Mouse (Mus musculus): ENCODE data around the gene Sytl4. TPM values are rescaled to one million over a fixed set of nuclear protein-coding genes. Genes with fewer than 3 reads are reported as not detected.

Gene Sytl4
- polyA plus RNA-seq, 1 experiment from 2014 or later: 1.0 TPM

- Histone ChIP-seq H3K4me1 (ENCODE audit: control insufficient read depth, insufficient read depth, low read depth, low read length) (no peaks in the 10 kb centered on the region), H3K9ac (ENCODE audit: low read depth, low read length) (no peak overlapping the region), H3K27ac (ENCODE audit: low read depth, low read length) (no peak overlapping the region), H3K9me3 (ENCODE audit: control insufficient read depth, low read length) (no peaks in the 10 kb centered on the region), H3K4me3 (ENCODE audit: low read length) (no peak overlapping the region), H3K36me3 (ENCODE audit: control insufficient read depth, insufficient read depth, low read length) (no peaks in the 10 kb centered on the region), H3K4me2 (ENCODE audit: low read length) (no peak overlapping the region), H3K27me3 (replicated peaks; ENCODE audit: control insufficient read depth, insufficient read depth, low read length) (no peaks in the 10 kb centered on the region)
- no peak for ATAC-seq
- 86% methylated on average over 4 of the region's 4 CpGs for WGBS
These were observed 44.9 kb downstream of the Sytl4 start for GRCm38 (mm10) chrX:133936605-133937225.

DNA sequence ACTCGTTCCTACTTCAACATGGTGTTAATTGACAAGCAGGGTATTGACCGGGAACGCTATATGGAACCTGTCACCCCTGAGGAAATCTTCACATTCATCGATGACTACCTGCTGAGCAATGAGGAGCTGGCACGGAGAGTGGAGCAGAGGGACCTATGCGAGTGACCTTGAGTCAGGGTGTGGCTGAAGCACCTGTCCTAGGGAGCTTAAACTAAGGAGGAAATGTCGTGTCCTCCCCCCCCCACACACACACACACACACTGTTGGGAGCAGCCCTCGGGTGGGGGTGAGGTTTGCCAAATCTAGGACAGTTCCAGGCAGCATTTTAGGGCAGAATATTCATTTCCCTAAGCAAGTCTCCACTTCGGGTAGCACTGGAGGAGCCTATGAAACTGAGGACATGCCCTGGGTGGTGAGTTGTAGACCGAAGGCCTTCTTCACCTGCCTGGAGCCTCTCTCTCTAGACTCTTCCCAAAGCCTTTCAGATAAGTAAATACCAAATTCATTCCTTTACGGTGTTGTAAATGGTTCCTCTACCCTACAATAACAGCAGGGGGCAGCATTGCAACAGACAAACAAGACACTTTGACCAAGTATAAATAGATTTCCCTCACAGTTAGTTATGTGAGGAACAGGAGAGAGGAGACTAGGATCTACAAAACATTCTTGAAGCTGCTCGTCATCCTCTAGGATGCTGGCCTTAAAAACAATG lies 50.2 kb downstream of the Sytl4 start:
- H3K9ac ChIP-seq (ENCODE audit: low read depth, low read length): no peak overlapping the region
- no peaks in the 10 kb centered on the region for H3K4me1 ChIP-seq (ENCODE audit: control insufficient read depth, insufficient read depth, low read depth, low read length)
- H3K27ac ChIP-seq (ENCODE audit: low read depth, low read length): no peak overlapping the region
- H3K4me3 ChIP-seq (ENCODE audit: low read length): no peak overlapping the region
- H3K9me3 ChIP-seq (ENCODE audit: control insufficient read depth, low read length): no peaks in the 10 kb centered on the region
- H3K36me3 ChIP-seq (ENCODE audit: control insufficient read depth, insufficient read depth, low read length): no peaks in the 10 kb centered on the region
- no peak for ATAC-seq
- 70% methylated on average over 11 of the region's 12 CpGs for WGBS
- no peak overlapping the region for H3K4me2 ChIP-seq (ENCODE audit: low read length)
- no peaks in the 10 kb centered on the region for H3K27me3 ChIP-seq (replicated peaks; ENCODE audit: control insufficient read depth, insufficient read depth, low read length)

- Histone ChIP-seq H3K9ac (ENCODE audit: low read depth, low read length) (no peak overlapping the region), H3K36me3 (ENCODE audit: control insufficient read depth, insufficient read depth, low read length) (no peaks in the 10 kb centered on the region), H3K27me3 (replicated peaks; ENCODE audit: control insufficient read depth, insufficient read depth, low read length) (no peaks in the 10 kb centered on the region), H3K4me2 (ENCODE audit: low read length) (no peak overlapping the region), H3K4me1 (ENCODE audit: control insufficient read depth, insufficient read depth, low read depth, low read length) (no peaks in the 10 kb centered on the region), H3K27ac (ENCODE audit: low read depth, low read length) (no peak overlapping the region), H3K9me3 (ENCODE audit: control insufficient read depth, low read length) (no peaks in the 10 kb centered on the region), H3K4me3 (ENCODE audit: low read length) (no peak overlapping the region)
- WGBS: 82% methylated on average over 5 of the region's 5 CpGs
- no peak for ATAC-seq
These were observed 54.9 kb downstream of the Sytl4 start for GRCm38 (mm10) chrX:133926760-133927159.

- WGBS: 77% methylated on average over 4 of the region's 4 CpGs
- ATAC-seq: no peak
- no peaks in the 10 kb centered on the region for H3K9me3 ChIP-seq (ENCODE audit: control insufficient read depth, low read length)
- H3K27me3 ChIP-seq (replicated peaks; ENCODE audit: control insufficient read depth, insufficient read depth, low read length): no peaks in the 10 kb centered on the region
- no peaks in the 10 kb centered on the region for H3K36me3 ChIP-seq (ENCODE audit: control insufficient read depth, insufficient read depth, low read length)
- H3K4me3 ChIP-seq (ENCODE audit: low read length): no peak overlapping the region
- no peak overlapping the region for H3K4me2 ChIP-seq (ENCODE audit: low read length)
- no peak overlapping the region for H3K9ac ChIP-seq (ENCODE audit: low read depth, low read length)
- no peak overlapping the region for H3K27ac ChIP-seq (ENCODE audit: low read depth, low read length)
- no peaks in the 10 kb centered on the region for H3K4me1 ChIP-seq (ENCODE audit: control insufficient read depth, insufficient read depth, low read depth, low read length)
These were observed 60.4 kb downstream of the Sytl4 start for GRCm38 (mm10) chrX:133921187-133921586.

DNA sequence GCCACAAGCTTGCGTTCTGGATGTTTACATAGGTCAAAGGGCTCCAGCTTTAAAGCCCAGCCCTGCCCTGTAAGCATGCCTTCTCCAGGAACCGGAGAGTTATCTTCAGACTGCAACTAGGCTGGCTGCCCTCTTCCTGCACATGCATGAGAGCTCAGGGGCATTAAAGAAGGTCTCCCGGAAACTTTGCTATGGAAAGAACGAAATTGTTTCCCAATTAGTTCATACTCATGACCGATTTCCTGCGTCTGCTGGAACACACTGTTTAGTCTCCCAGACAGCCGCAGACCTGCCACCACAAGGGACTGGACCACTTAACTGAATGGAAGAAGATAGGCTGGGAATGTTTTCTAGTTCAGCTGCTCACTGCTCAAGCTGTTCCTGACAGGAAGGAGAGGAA lies 67.4 kb downstream of the Sytl4 start:
- WGBS: 69% methylated on average over 7 of the region's 7 CpGs
- H3K9me3 ChIP-seq (ENCODE audit: control insufficient read depth, low read length): no peaks in the 10 kb centered on the region
- no peak for ATAC-seq

DNA sequence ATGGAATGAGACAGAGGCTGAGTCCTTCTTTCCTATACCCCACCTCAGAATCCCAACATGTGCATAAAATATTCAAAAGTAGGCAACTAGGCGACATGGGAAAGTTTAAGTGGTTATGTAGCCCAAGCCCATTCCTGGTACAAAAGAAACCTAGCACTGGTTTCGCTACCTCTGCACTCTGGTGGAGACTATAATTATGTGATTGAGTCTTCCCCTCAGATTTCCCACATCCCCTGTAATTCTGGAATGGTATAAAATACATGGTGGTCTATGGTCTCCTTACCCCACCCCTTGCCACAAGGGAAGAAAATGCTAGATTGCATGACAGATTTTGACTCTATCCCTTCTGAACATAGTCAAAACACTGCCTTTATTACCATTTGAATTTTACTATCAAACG lies 68.6 kb downstream of the Sytl4 start:
- Histone ChIP-seq H3K9me3 (ENCODE audit: control insufficient read depth, low read length) (no peaks in the 10 kb centered on the region), H3K4me3 (ENCODE audit: low read length) (no peak overlapping the region), H3K4me2 (ENCODE audit: low read length) (no peak overlapping the region), H3K36me3 (ENCODE audit: control insufficient read depth, insufficient read depth, low read length) (no peaks in the 10 kb centered on the region), H3K27ac (ENCODE audit: low read depth, low read length) (no peak overlapping the region), H3K4me1 (ENCODE audit: control insufficient read depth, insufficient read depth, low read depth, low read length) (no peaks in the 10 kb centered on the region), H3K9ac (ENCODE audit: low read depth, low read length) (no peak overlapping the region), H3K27me3 (replicated peaks; ENCODE audit: control insufficient read depth, insufficient read depth, low read length) (no peaks in the 10 kb centered on the region)
- WGBS: 87% methylated on average over 3 of the region's 3 CpGs
- no peak for ATAC-seq

More for the DNA sequence above, 67.4 kb downstream of the Sytl4 start:
- Histone ChIP-seq H3K36me3 (ENCODE audit: control insufficient read depth, insufficient read depth, low read length) (no peaks in the 10 kb centered on the region), H3K4me3 (ENCODE audit: low read length) (no peak overlapping the region), H3K27me3 (replicated peaks; ENCODE audit: control insufficient read depth, insufficient read depth, low read length) (no peaks in the 10 kb centered on the region), H3K4me1 (ENCODE audit: control insufficient read depth, insufficient read depth, low read depth, low read length) (no peaks in the 10 kb centered on the region), H3K27ac (ENCODE audit: low read depth, low read length) (no peak overlapping the region), H3K4me2 (ENCODE audit: low read length) (no peak overlapping the region), H3K9ac (ENCODE audit: low read depth, low read length) (no peak overlapping the region)

GRCm38 (mm10) chrX:133911397-133912103 lies 70.1 kb downstream of the Sytl4 start:
- no peak overlapping the region for H3K27ac ChIP-seq (ENCODE audit: low read depth, low read length)
- no peaks in the 10 kb centered on the region for H3K27me3 ChIP-seq (replicated peaks; ENCODE audit: control insufficient read depth, insufficient read depth, low read length)
- ATAC-seq: no peak
- no peaks in the 10 kb centered on the region for H3K9me3 ChIP-seq (ENCODE audit: control insufficient read depth, low read length)
- no peak overlapping the region for H3K4me3 ChIP-seq (ENCODE audit: low read length)
- WGBS: 38% methylated on average over 10 of the region's 10 CpGs
- no peaks in the 10 kb centered on the region for H3K4me1 ChIP-seq (ENCODE audit: control insufficient read depth, insufficient read depth, low read depth, low read length)
- H3K9ac ChIP-seq (ENCODE audit: low read depth, low read length): no peak overlapping the region
- no peaks in the 10 kb centered on the region for H3K36me3 ChIP-seq (ENCODE audit: control insufficient read depth, insufficient read depth, low read length)
- H3K4me2 ChIP-seq (ENCODE audit: low read length): no peak overlapping the region

GRCm38 (mm10) chrX:133908261-133908660 lies 73.4 kb downstream of the Sytl4 start, which contains the start of gene Srpx2:
Gene Srpx2 (plus strand): TSS chrX:133908426.
- WGBS: 50% methylated on average over 3 of the region's 3 CpGs
- Histone ChIP-seq H3K36me3 (ENCODE audit: control insufficient read depth, insufficient read depth, low read length) (no peaks in the 10 kb centered on the region), H3K4me1 (ENCODE audit: control insufficient read depth, insufficient read depth, low read depth, low read length) (no peaks in the 10 kb centered on the region)

GRCm38 (mm10) chrX:133898014-133898542 lies 83.5 kb downstream of the Sytl4 start, which contains the start of gene Tspan6:
Gene Tspan6 (minus strand): TSS chrX:133898429.
- WGBS: 27% methylated on average over 31 of the region's 33 CpGs
- no peaks in the 10 kb centered on the region for H3K4me1 ChIP-seq (ENCODE audit: control insufficient read depth, insufficient read depth, low read depth, low read length)
- peak within 1 kb of the TSS; percentile 65 for H3K9ac ChIP-seq (ENCODE audit: low read depth, low read length)
- H3K4me2 ChIP-seq (ENCODE audit: low read length): peak within 1 kb of the TSS; percentile 55
- H3K27ac ChIP-seq (ENCODE audit: low read depth, low read length): peak within 1 kb of the TSS; percentile 75
- peak within 1 kb of the TSS; percentile 56 for H3K4me3 ChIP-seq (ENCODE audit: low read length)
- peak; percentile 98 for ATAC-seq
- H3K9me3 ChIP-seq (ENCODE audit: control insufficient read depth, low read length): no peaks in the 10 kb centered on the region
- H3K27me3 ChIP-seq (replicated peaks; ENCODE audit: control insufficient read depth, insufficient read depth, low read length): no peaks in the 10 kb centered on the region
- 0 out of 2 replicates have a peak, but pooled peaks cover 2% of the 10 kb centered on the region for H3K36me3 ChIP-seq (ENCODE audit: control insufficient read depth, insufficient read depth, low read length)

More at GRCm38 (mm10) chrX:133908261-133908660, 73.4 kb downstream of the Sytl4 start, which contains the start of gene Srpx2:
- no peak within 1 kb of the TSS for H3K4me3 ChIP-seq (ENCODE audit: low read length)
- no peaks in the 10 kb centered on the region for H3K9me3 ChIP-seq (ENCODE audit: control insufficient read depth, low read length)
- H3K9ac ChIP-seq (ENCODE audit: low read depth, low read length): no peak within 1 kb of the TSS
- no peak within 1 kb of the TSS for H3K27ac ChIP-seq (ENCODE audit: low read depth, low read length)
- H3K4me2 ChIP-seq (ENCODE audit: low read length): no peak within 1 kb of the TSS
- no peaks in the 10 kb centered on the region for H3K27me3 ChIP-seq (replicated peaks; ENCODE audit: control insufficient read depth, insufficient read depth, low read length)
- no peak for ATAC-seq
